Comparison of ENCODE assay signal across 24 mouse cellular contexts in the genomic region with DNA sequence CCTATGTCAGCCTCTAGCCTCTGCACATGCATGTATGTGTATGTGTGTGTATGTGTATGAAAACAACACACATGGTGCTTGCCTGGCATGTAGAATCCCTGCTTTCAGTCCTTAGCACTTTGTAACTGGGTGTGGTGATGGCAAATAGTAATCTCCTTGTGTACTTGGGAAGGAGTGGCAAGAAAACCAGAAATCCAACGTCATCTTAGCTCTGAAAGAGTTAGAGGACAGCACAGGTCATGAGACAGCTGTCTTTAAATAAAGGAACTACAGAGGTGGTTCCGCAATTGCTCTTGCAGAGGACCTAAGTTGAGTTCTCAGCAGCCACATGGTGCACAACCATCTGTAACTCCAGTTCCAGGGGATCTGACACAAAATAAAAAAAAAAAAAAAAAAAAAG. TPM values are rescaled to one million over a fixed set of nuclear protein-coding genes. Genes with fewer than 3 reads are reported as not detected.
DNase-seq lines count a peak whose midpoint lies in the region; ATAC-seq and TF ChIP-seq lines count a peak whose summit lies in the region.
"Had no signal": no experiment of that assay in that cellular context is flagged by ENCODE, and none has a peak within 500 bp of the region (broad histone marks: within the 10 kb centered on the region; RNA-seq: fewer than 3 reads in every experiment).

No protein-coding gene starts in this region.

- peak; percentile 80 for ATAC-seq in intestine, embryonic 15.5 days
- peak; percentile 70 for ATAC-seq in stomach, postnatal 0 days (ENCODE audit: low FRiP score, low TSS enrichment)
- ATAC-seq in cerebellum, adult (ENCODE audit: insufficient number of reproducible peaks, low FRiP score, low TSS enrichment): no peak
- ATAC-seq: midbrain, embryonic 13.5 days; Patski had no signal

- no peak overlapping the region for H3K4me3 ChIP-seq in intestine, embryonic 15.5 days (replicated peaks)
- no peak overlapping the region for H3K4me3 ChIP-seq in stomach, postnatal 0 days (ENCODE audit: low read depth, low read length)
- H3K4me3 ChIP-seq: embryonic facial prominence, embryonic 10.5 days; heart, adult 2 months; limb, embryonic 12.5 days; liver, embryonic 15.5 days; midbrain, embryonic 13.5 days; myocyte; neural tube, embryonic 15.5 days had no signal

- no peak overlapping the region for H3K9ac ChIP-seq in intestine, embryonic 15.5 days
- H3K9ac ChIP-seq in stomach, postnatal 0 days (ENCODE audit: low read length): no peak overlapping the region
- H3K9ac ChIP-seq: limb, embryonic 12.5 days; liver, embryonic 15.5 days; midbrain, embryonic 13.5 days; neural tube, embryonic 15.5 days had no signal

- DNase-seq in lung, postnatal 36 days: peak; percentile 52
- no peak for DNase-seq in lung, postnatal 14 days
- peak; percentile 7 to 22 for DNase-seq in monocyte, adult 2 months (ENCODE audit: low read depth in 1 of 2, low spot score in 2 of 2)
- DNase-seq in stomach, postnatal 0 days (ENCODE audit: low spot score): no peak
- DNase-seq in heart, adult 8-10 months (ENCODE audit: low spot score): no peak
- no peak for DNase-seq in cerebellum, adult 11 months
- DNase-seq: adrenal gland, adult 8-10 months; cerebellum, adult 2 months; cerebellum, postnatal 36 days; gastrocnemius, postnatal 10 days; heart, adult 2 months; kidney, postnatal 36 days; right cerebral cortex, postnatal 4 days; thymus, adult 18-20 months; thymus, postnatal 4 days had no signal

- 68% methylated on average over 2 of the region's 2 CpGs for WGBS in intestine, embryonic 15.5 days
- WGBS in stomach, postnatal 0 days: 46% methylated on average over 2 of the region's 2 CpGs

- TF ChIP-seq CTCF in stomach, postnatal 0 days (IDR thresholded peaks at IDR 0.05; ENCODE audit: low read depth): no peak

- no peaks in the 10 kb centered on the region for H3K27me3 ChIP-seq in intestine, embryonic 15.5 days (replicated peaks)
- H3K27me3 ChIP-seq in stomach, postnatal 0 days (ENCODE audit: control insufficient read depth, insufficient read depth, low read length): no peaks in the 10 kb centered on the region
- H3K27me3 ChIP-seq: limb, embryonic 12.5 days; liver, embryonic 15.5 days; midbrain, embryonic 13.5 days; neural tube, embryonic 15.5 days; Patski had no signal

- no peaks in the 10 kb centered on the region for H3K9me3 ChIP-seq in intestine, embryonic 15.5 days
- no peaks in the 10 kb centered on the region for H3K9me3 ChIP-seq in stomach, postnatal 0 days (ENCODE audit: control insufficient read depth, low read length)
- H3K9me3 ChIP-seq: embryonic facial prominence, embryonic 10.5 days; limb, embryonic 12.5 days; liver, embryonic 15.5 days; midbrain, embryonic 13.5 days; neural tube, embryonic 15.5 days had no signal

- H3K36me3 ChIP-seq in intestine, embryonic 15.5 days: peaks cover 23% of the 10 kb centered on the region
- H3K36me3 ChIP-seq in stomach, postnatal 0 days (ENCODE audit: control insufficient read depth, insufficient read depth, low read length): peaks cover 25% of the 10 kb centered on the region

- no peaks in the 10 kb centered on the region for H3K4me1 ChIP-seq in intestine, embryonic 15.5 days (replicated peaks)
- H3K4me1 ChIP-seq in stomach, postnatal 0 days (replicated peaks; ENCODE audit: control insufficient read depth, insufficient read depth): no peaks in the 10 kb centered on the region
- H3K4me1 ChIP-seq: embryonic facial prominence, embryonic 10.5 days; limb, embryonic 12.5 days; midbrain, embryonic 13.5 days; neural tube, embryonic 15.5 days had no signal

- peak overlapping the region; percentile 58 for H3K27ac ChIP-seq in intestine, embryonic 15.5 days
- H3K27ac ChIP-seq in stomach, postnatal 0 days (replicated peaks): 0 out of 2 replicates have a peak overlapping the region, but pooled peaks have one; percentile 53
- H3K27ac ChIP-seq: embryonic facial prominence, embryonic 10.5 days; heart, adult 2 months; limb, embryonic 12.5 days; liver, embryonic 15.5 days; midbrain, embryonic 13.5 days; neural tube, embryonic 15.5 days had no signal

- TF ChIP-seq EP300 in stomach, postnatal 0 days (optimal IDR thresholded peaks at IDR 0.05): no peak

- H3K4me2 ChIP-seq in intestine, embryonic 15.5 days (replicated peaks): no peak overlapping the region
- no peak overlapping the region for H3K4me2 ChIP-seq in stomach, postnatal 0 days (replicated peaks; ENCODE audit: low read depth)
- H3K4me2 ChIP-seq: limb, embryonic 12.5 days; liver, embryonic 15.5 days; midbrain, embryonic 13.5 days; neural tube, embryonic 15.5 days had no signal

RNA-seq across cellular contexts. Expression of a gene that starts 8.0 kb away (rescaled TPM):
- 134 and 144 TPM in 2 replicates for polyA plus RNA-seq in intestine, embryonic 15.5 days (2015; fragmentation: Nextera tagmentation; extraction: Ambion mirVana)
- polyA plus RNA-seq in stomach, postnatal 0 days (2015; fragmentation: Nextera tagmentation; extraction: Ambion mirVana): 82.3 and 99.8 TPM in 2 replicates
- 1,000 to 10,000 TPM; 1,901 to 2,083 (median 1,945) TPM for total RNA-seq in heart, adult 8-10 months (2022)

RNA-seq across cellular contexts. Expression of a gene that starts 24.8 kb away (rescaled TPM):
- 129 and 137 TPM in 2 replicates for polyA plus RNA-seq in intestine, embryonic 15.5 days (2015; fragmentation: Nextera tagmentation; extraction: Ambion mirVana)
- 99.1 and 99.8 TPM in 2 replicates for polyA plus RNA-seq in stomach, postnatal 0 days (2015; fragmentation: Nextera tagmentation; extraction: Ambion mirVana)
- 100 to 1,000 TPM in 2 of 4 experiments, 10 to 100 TPM in 2; 96.9 to 111 (median 102) TPM for total RNA-seq in heart, adult 8-10 months (2022)

RNA-seq across cellular contexts. Expression of a gene that starts 31.9 kb away (rescaled TPM):
- polyA plus RNA-seq in intestine, embryonic 15.5 days (2015; fragmentation: Nextera tagmentation; extraction: Ambion mirVana): 100 and 106 TPM in 2 replicates
- 50.3 and 54.7 TPM in 2 replicates for polyA plus RNA-seq in stomach, postnatal 0 days (2015; fragmentation: Nextera tagmentation; extraction: Ambion mirVana)
- 10 to 100 TPM; 22.6 to 23.5 (median 23.0) TPM for total RNA-seq in heart, adult 8-10 months (2022)

Comparison
In these comparisons a context has a peak if more than half of its experiments do, and no peak if none do; other contexts are left out.
1. DNase-seq: peak in lung, postnatal 36 days (single experiment) and monocyte, adult 2 months (2 of 2); none in lung, postnatal 14 days (single experiment), stomach, postnatal 0 days (single experiment), heart, adult 8-10 months (single experiment) and cerebellum, adult 11 months (single experiment).